Mouse (Mus musculus): ENCODE measurements around the gene Nat8l. TPM values are rescaled to one million over a fixed set of nuclear protein-coding genes. Genes with fewer than 3 reads are reported as not detected.

Nat8l gene
- polyA plus RNA-seq, 1 experiment from 2014 or later, result 0.25 TPM

DNA sequence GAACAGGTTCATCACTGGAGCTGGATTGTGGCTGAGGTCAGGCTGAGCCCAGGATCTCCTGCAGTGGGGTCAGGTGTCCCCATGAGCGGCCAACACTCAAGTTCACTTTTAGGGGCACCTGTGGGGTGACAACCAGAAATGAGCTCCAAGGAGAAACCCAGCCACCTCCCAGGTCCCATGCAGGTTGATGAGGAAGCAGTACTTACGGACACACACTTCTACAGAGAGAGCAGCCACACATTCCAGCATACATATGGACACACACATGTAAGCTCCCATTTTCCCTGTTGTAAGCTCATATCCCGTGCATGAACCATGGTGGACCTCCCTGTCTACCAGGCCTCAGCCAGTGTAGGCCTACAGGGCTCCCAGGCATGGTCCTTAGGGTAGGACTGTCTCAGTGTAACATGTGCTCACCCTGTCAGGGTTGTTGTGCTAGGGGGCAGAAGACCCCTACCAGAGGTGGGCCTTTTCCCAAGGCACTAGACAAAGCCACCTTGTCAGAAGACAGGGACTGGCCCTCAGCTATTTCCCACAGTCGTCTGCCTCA is 11.7 kb downstream of the Nat8l start:
- H3K9me3 ChIP-seq (replicated peaks; ENCODE audit: low read length), result no peaks in the 10 kb centered on the region
- TF ChIP-seq CTCF (IDR thresholded peaks at IDR 0.05; ENCODE audit: low read depth), result no peak
- ATAC-seq (replicated peaks; ENCODE audit: low FRiP score, low read depth) (no peak), DNase-seq (ENCODE audit: low spot score) (no peak)
- H3K27me3 ChIP-seq (ENCODE audit: insufficient read depth, low read length), result no peaks in the 10 kb centered on the region
- no peak overlapping the region for H3K4me2 ChIP-seq (ENCODE audit: low read length)
- H3K27ac ChIP-seq, result no peak overlapping the region
- no peaks in the 10 kb centered on the region for H3K36me3 ChIP-seq (ENCODE audit: insufficient read depth, low read length)
- WGBS, result 74% methylated on average over 4 of the region's 4 CpGs
- H3K9ac ChIP-seq (ENCODE audit: low read depth, low read length), result no peak overlapping the region
- no peaks in the 10 kb centered on the region for H3K4me1 ChIP-seq (replicated peaks; ENCODE audit: insufficient read depth, low read length)
- H3K4me3 ChIP-seq (replicated peaks; ENCODE audit: low read depth, low read length), result no peak overlapping the region

DNA sequence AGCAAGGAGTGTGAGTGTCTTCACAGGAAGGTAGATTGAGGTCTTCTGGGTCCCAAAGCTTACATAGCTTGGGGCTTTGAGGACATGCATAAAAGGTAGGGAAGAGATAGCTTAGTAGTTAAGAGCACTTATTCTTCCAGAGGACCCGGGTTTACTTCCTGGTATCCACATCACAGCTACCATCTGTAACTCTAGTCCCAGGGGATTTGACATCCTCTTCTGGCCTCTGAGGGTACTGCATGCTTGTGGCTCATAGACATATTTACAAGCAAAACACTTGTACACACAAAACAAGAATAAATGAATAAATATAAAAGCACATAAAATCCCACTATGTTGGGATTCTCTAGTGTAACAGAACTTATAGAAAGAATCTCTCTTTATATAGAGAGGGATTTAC is 18.9 kb downstream of the Nat8l start:
- peak; percentile 15 for DNase-seq (ENCODE audit: low spot score)
- 52% methylated on average over 1 of the region's 1 CpGs for WGBS
- ATAC-seq (replicated peaks; ENCODE audit: low FRiP score, low read depth), result no peak

DNA sequence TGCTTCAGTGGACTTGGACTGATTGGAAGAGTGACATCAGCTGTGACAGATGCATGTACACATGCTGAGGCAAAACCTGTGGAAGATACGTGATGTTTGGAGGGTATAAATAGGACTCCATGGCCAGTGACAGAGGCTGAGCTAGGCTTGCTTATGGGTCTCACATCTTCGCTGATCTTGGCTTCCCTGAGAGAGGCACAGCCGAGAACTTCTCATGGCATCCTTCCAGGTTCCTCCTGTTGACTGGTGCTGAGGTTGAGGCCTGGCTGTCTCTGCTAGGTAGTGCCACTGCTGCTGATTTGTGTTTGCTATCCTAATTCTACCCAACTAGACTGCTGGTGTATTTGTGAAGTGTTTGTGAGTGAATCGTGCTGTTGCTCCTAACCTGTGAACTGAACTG is 23.2 kb downstream of the Nat8l start:
- Histone ChIP-seq H3K9ac (ENCODE audit: low read depth, low read length) (no peak overlapping the region), H3K36me3 (ENCODE audit: insufficient read depth, low read length) (no peaks in the 10 kb centered on the region), H3K9me3 (replicated peaks; ENCODE audit: low read length) (no peaks in the 10 kb centered on the region), H3K27ac (no peak overlapping the region), H3K4me3 (replicated peaks; ENCODE audit: low read depth, low read length) (no peak overlapping the region), H3K27me3 (ENCODE audit: insufficient read depth, low read length) (no peaks in the 10 kb centered on the region), H3K4me2 (ENCODE audit: low read length) (no peak overlapping the region), H3K4me1 (replicated peaks; ENCODE audit: insufficient read depth, low read length) (no peaks in the 10 kb centered on the region)
- no peak for TF ChIP-seq CTCF (IDR thresholded peaks at IDR 0.05; ENCODE audit: low read depth)
- DNase-seq (ENCODE audit: low spot score) (no peak), ATAC-seq (replicated peaks; ENCODE audit: low FRiP score, low read depth) (no peak)
- 78% methylated on average over 4 of the region's 4 CpGs for WGBS

More for the DNA sequence above, 18.9 kb downstream of the Nat8l start:
- Histone ChIP-seq H3K27ac (no peak overlapping the region), H3K4me2 (ENCODE audit: low read length) (no peak overlapping the region), H3K9me3 (replicated peaks; ENCODE audit: low read length) (no peaks in the 10 kb centered on the region), H3K36me3 (ENCODE audit: insufficient read depth, low read length) (no peaks in the 10 kb centered on the region), H3K27me3 (ENCODE audit: insufficient read depth, low read length) (no peaks in the 10 kb centered on the region), H3K4me1 (replicated peaks; ENCODE audit: insufficient read depth, low read length) (no peaks in the 10 kb centered on the region), H3K9ac (ENCODE audit: low read depth, low read length) (no peak overlapping the region), H3K4me3 (replicated peaks; ENCODE audit: low read depth, low read length) (no peak overlapping the region)
- TF ChIP-seq CTCF (IDR thresholded peaks at IDR 0.05; ENCODE audit: low read depth), result peak; percentile 40; the same call in 1 of the 2 replicates

DNA sequence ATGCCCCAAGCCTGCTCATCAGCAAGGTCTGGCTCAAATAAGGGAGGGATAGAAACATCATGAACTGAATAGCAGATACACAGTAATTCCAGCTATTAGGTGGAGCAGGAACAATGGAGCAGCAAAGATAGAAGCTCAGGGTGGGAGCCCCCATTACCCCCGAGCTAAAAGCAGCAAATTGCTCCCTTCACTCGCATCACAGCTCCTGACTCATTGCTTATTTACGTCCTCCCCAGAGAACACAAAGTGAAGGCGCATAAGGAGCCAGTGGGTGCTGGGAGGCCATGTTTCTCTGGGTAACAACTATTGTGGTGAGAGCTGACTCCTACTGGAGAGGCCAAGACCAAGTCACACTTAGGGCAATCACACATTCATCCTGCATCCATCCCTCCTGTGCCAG is 34.3 kb downstream of the Nat8l start:
- no peak overlapping the region for H3K4me2 ChIP-seq (ENCODE audit: low read length)
- ATAC-seq (replicated peaks; ENCODE audit: low FRiP score, low read depth), result no peak
- 59% methylated on average over 4 of the region's 4 CpGs for WGBS
- H3K27me3 ChIP-seq (ENCODE audit: insufficient read depth, low read length), result no peaks in the 10 kb centered on the region
- no peak overlapping the region for H3K27ac ChIP-seq
- H3K36me3 ChIP-seq (ENCODE audit: insufficient read depth, low read length), result no peaks in the 10 kb centered on the region
- no peak for TF ChIP-seq CTCF (IDR thresholded peaks at IDR 0.05; ENCODE audit: low read depth)
- H3K9ac ChIP-seq (ENCODE audit: low read depth, low read length), result no peak overlapping the region
- no peak overlapping the region for H3K4me3 ChIP-seq (replicated peaks; ENCODE audit: low read depth, low read length)
- H3K9me3 ChIP-seq (replicated peaks; ENCODE audit: low read length), result no peaks in the 10 kb centered on the region
- no peak for DNase-seq (ENCODE audit: low spot score)
- H3K4me1 ChIP-seq (replicated peaks; ENCODE audit: insufficient read depth, low read length), result no peaks in the 10 kb centered on the region

DNA sequence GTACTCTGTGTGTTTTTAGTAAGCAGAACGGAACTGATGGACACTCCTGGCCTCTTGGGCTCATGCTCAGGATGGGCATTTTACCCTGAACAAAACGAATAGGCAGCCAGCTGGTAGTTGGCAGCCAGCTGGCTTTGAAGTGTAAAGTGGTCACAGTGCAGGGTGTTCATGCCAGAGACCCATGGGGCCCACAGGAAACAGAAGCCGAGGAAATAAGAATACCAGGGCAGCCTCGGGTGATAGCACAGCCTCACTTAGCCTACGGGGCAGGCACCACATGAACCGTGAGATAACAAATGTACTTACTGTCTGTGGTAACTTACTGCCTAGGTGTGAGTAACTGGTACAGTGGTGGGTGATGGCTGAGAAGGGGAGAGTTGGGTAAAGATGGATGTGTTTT is 35.2 kb downstream of the Nat8l start:
- TF ChIP-seq CTCF (IDR thresholded peaks at IDR 0.05; ENCODE audit: low read depth), result no peak
- no peak overlapping the region for H3K4me2 ChIP-seq (ENCODE audit: low read length)
- H3K27ac ChIP-seq, result no peak overlapping the region
- no peak overlapping the region for H3K9ac ChIP-seq (ENCODE audit: low read depth, low read length)
- no peak for DNase-seq (ENCODE audit: low spot score)
- H3K36me3 ChIP-seq (ENCODE audit: insufficient read depth, low read length), result no peaks in the 10 kb centered on the region
- no peaks in the 10 kb centered on the region for H3K27me3 ChIP-seq (ENCODE audit: insufficient read depth, low read length)
- H3K4me3 ChIP-seq (replicated peaks; ENCODE audit: low read depth, low read length), result no peak overlapping the region
- 59% methylated on average over 6 of the region's 6 CpGs for WGBS
- no peaks in the 10 kb centered on the region for H3K9me3 ChIP-seq (replicated peaks; ENCODE audit: low read length)
- H3K4me1 ChIP-seq (replicated peaks; ENCODE audit: insufficient read depth, low read length), result no peaks in the 10 kb centered on the region
- ATAC-seq (replicated peaks; ENCODE audit: low FRiP score, low read depth), result no peak

DNA sequence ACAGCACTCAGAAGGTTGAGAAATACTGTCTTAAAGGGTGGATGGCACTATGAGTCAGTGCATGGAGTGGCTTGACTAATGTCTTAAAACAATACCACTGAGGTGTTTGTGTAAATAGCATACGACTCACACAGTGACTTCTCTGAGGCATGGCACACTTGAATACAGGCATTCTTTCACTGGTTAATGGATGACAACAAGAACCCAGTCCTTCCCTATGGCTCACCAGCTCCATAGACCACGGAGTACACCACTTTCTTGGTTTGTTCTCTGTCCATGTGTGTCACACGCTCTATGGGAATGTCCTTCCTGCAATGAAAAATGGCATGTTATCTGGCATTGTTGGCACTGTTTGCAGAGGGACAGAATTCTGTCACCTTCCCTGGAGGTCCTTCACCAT is 36.7 kb downstream of the Nat8l start:
- Histone ChIP-seq H3K27me3 (ENCODE audit: insufficient read depth, low read length) (no peaks in the 10 kb centered on the region), H3K36me3 (ENCODE audit: insufficient read depth, low read length) (no peaks in the 10 kb centered on the region), H3K27ac (no peak overlapping the region), H3K4me2 (ENCODE audit: low read length) (no peak overlapping the region), H3K9me3 (replicated peaks; ENCODE audit: low read length) (no peaks in the 10 kb centered on the region), H3K9ac (ENCODE audit: low read depth, low read length) (no peak overlapping the region), H3K4me1 (replicated peaks; ENCODE audit: insufficient read depth, low read length) (no peaks in the 10 kb centered on the region), H3K4me3 (replicated peaks; ENCODE audit: low read depth, low read length) (no peak overlapping the region)
- WGBS, result 52% methylated on average over 3 of the region's 3 CpGs
- no peak for ATAC-seq (replicated peaks; ENCODE audit: low FRiP score, low read depth)
- no peak for TF ChIP-seq CTCF (IDR thresholded peaks at IDR 0.05; ENCODE audit: low read depth)
- no peak for DNase-seq (ENCODE audit: low spot score)

Other genes starting within 250 kb of the Nat8l start
- gene Letm1, start 213.2 kb upstream of the Nat8l start, polyA plus RNA-seq (2015; fragmentation: Nextera tagmentation; extraction: Ambion mirVana), result 53.4 and 58.3 TPM in 2 replicates
- 21.0 and 25.8 TPM in 2 replicates for gene Nsd2, start 175.3 kb upstream of the Nat8l start, polyA plus RNA-seq (2015; fragmentation: Nextera tagmentation; extraction: Ambion mirVana)
- 41.0 and 42.8 TPM in 2 replicates for gene Nelfa, start 59.6 kb upstream of the Nat8l start, polyA plus RNA-seq (2015; fragmentation: Nextera tagmentation; extraction: Ambion mirVana)
- 85.9 and 90.0 TPM in 2 replicates for gene Gm1673, start 12.6 kb upstream of the Nat8l start, polyA plus RNA-seq (2015; fragmentation: Nextera tagmentation; extraction: Ambion mirVana)
- 0.23 and 0.55 TPM in 2 replicates for gene Poln, start 173.5 kb downstream of the Nat8l start, polyA plus RNA-seq (2015; fragmentation: Nextera tagmentation; extraction: Ambion mirVana)
- gene Haus3, start 173.5 kb downstream of the Nat8l start, polyA plus RNA-seq (2015; fragmentation: Nextera tagmentation; extraction: Ambion mirVana), result 22.3 and 25.7 TPM in 2 replicates
- 34.6 and 35.7 TPM in 2 replicates for gene Mxd4, start 191.7 kb downstream of the Nat8l start, polyA plus RNA-seq (2015; fragmentation: Nextera tagmentation; extraction: Ambion mirVana)

Measured in kidney, postnatal 0 days (tissue).